ENCODE assay signal across 26 mouse cellular contexts in the genomic region with DNA sequence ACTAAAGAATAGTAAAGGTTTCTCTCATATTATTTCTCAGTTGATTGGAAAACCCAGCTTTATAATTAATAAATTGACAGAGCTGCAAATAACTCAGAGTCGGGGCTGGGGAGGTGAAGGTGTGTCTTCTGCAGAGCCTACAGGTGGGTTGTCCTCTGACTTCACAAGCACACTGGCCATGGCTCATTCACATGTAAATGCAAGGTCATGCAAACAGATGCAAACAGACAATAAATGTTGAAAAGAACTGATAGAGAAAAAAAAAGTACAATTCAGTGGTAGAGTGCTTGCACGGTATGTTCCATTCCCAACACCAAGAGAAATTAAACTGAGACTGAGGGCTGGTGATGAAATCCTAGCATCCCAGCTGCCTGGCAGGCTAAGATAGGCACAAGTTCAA. TPM values are rescaled to one million over a fixed set of nuclear protein-coding genes. Genes with fewer than 3 reads are reported as not detected.
DNase-seq lines count a peak whose midpoint lies in the region; ATAC-seq and TF ChIP-seq lines count a peak whose summit lies in the region.
"Had no signal": no experiment of that assay in that cellular context is flagged by ENCODE, and none has a peak within 500 bp of the region (broad histone marks: within the 10 kb centered on the region; RNA-seq: fewer than 3 reads in every experiment).

No protein-coding gene starts in this region.

- no peak overlapping the region for H3K4me3 ChIP-seq in liver, adult 2 months (ENCODE audit: insufficient read depth, low read depth, low read length)
- H3K4me3 ChIP-seq in liver, embryonic 12.5 days = no peak overlapping the region
- H3K4me3 ChIP-seq in ES-Bruce4 (ENCODE audit: low read depth, low read length) = peak overlapping the region; percentile 53
- H3K4me3 ChIP-seq: embryonic facial prominence, embryonic 12.5 days; embryonic facial prominence, embryonic 15.5 days; forebrain, embryonic 12.5 days; forebrain, embryonic 15.5 days; heart, adult 2 months; heart, embryonic 10.5 days; heart, embryonic 13.5 days; hindbrain, embryonic 12.5 days; hindbrain, embryonic 15.5 days had no signal

- H3K9me3 ChIP-seq in liver, embryonic 12.5 days (replicated peaks) = no peaks in the 10 kb centered on the region
- H3K9me3 ChIP-seq in ES-Bruce4 (replicated peaks; ENCODE audit: control insufficient read depth, insufficient read depth, low read length, poor library complexity, severe bottlenecking) = no peaks in the 10 kb centered on the region
- H3K9me3 ChIP-seq: embryonic facial prominence, embryonic 12.5 days; embryonic facial prominence, embryonic 15.5 days; forebrain, embryonic 12.5 days; forebrain, embryonic 15.5 days; heart, embryonic 10.5 days; heart, embryonic 13.5 days; hindbrain, embryonic 12.5 days; hindbrain, embryonic 15.5 days had no signal

- ATAC-seq in liver, embryonic 12.5 days = no peak
- ATAC-seq: forebrain, embryonic 15.5 days; intestine, postnatal 0 days had no signal

- TF ChIP-seq CTCF in liver, adult 2 months (IDR thresholded peaks at IDR 0.05; ENCODE audit: low read depth, low read length) = no peak
- TF ChIP-seq CTCF in ES-Bruce4 (IDR thresholded peaks at IDR 0.05; ENCODE audit: low read depth, low read length) = no peak

- peaks cover 12% of the 10 kb centered on the region for H3K79me2 ChIP-seq in liver, adult 2 months (ENCODE audit: control insufficient read depth, insufficient read depth, low read length)

- DNase-seq in liver, adult 2 months (ENCODE audit: extremely low read depth, low read depth, low spot score) = peak; percentile 87
- peak; percentile 76 for DNase-seq in R1 (ENCODE audit: low read depth, low spot score)
- no peak for DNase-seq in urinary bladder, postnatal 4 days (ENCODE audit: low spot score in 2 of 2)
- no peak for DNase-seq in urinary bladder, adult 2 months (ENCODE audit: low spot score)
- DNase-seq: adrenal gland, postnatal 10 days; adrenal gland, postnatal 36 days; B cell, adult 2 months; cerebellum, adult 18-20 months; cerebellum, adult 9-10 months; cerebellum, postnatal 14 days; gastrocnemius, postnatal 25 days; heart, adult 2 months; heart, postnatal 14 days had no signal

- TF ChIP-seq POLR2A in liver, adult 2 months (IDR thresholded peaks at IDR 0.05; ENCODE audit: extremely low read depth, insufficient read depth, low read length) = no peak
- TF ChIP-seq POLR2A in ES-Bruce4 (IDR thresholded peaks at IDR 0.05; ENCODE audit: insufficient read depth, low read length) = no peak

- no peaks in the 10 kb centered on the region for H3K27me3 ChIP-seq in liver, adult 2 months (ENCODE audit: control insufficient read depth, insufficient read depth, low read length)
- no peaks in the 10 kb centered on the region for H3K27me3 ChIP-seq in liver, embryonic 12.5 days (replicated peaks)
- H3K27me3 ChIP-seq in ES-Bruce4 (ENCODE audit: control insufficient read depth, insufficient read depth, low read length, poor library complexity, severe bottlenecking) = no peaks in the 10 kb centered on the region
- H3K27me3 ChIP-seq: embryonic facial prominence, embryonic 12.5 days; embryonic facial prominence, embryonic 15.5 days; forebrain, embryonic 12.5 days; forebrain, embryonic 15.5 days; heart, embryonic 13.5 days; hindbrain, embryonic 12.5 days; hindbrain, embryonic 15.5 days had no signal

- H3K4me1 ChIP-seq in liver, adult 2 months (ENCODE audit: control insufficient read depth, insufficient read depth, low read length) = peaks cover 25% of the 10 kb centered on the region
- peaks cover 17% of the 10 kb centered on the region for H3K4me1 ChIP-seq in liver, embryonic 12.5 days
- H3K4me1 ChIP-seq in ES-Bruce4 (ENCODE audit: control insufficient read depth, insufficient read depth, low read length) = no peaks in the 10 kb centered on the region

- peaks cover 23% of the 10 kb centered on the region for H3K36me3 ChIP-seq in liver, adult 2 months (ENCODE audit: control insufficient read depth, insufficient read depth, low read length)
- H3K36me3 ChIP-seq in liver, embryonic 12.5 days = peaks cover 34% of the 10 kb centered on the region
- peaks cover 40% of the 10 kb centered on the region for H3K36me3 ChIP-seq in ES-Bruce4 (ENCODE audit: control insufficient read depth, insufficient read depth, low read length, poor library complexity, severe bottlenecking)

- WGBS in liver, adult 2 months = 34% methylated on average over 2 of the region's 2 CpGs
- 74% methylated on average over 2 of the region's 2 CpGs for WGBS in liver, embryonic 12.5 days (ENCODE audit: insufficient replicate concordance)

- H3K27ac ChIP-seq in liver, adult 2 months (replicated peaks; ENCODE audit: insufficient read depth, low read depth, low read length) = 0 out of 2 replicates have a peak overlapping the region, but pooled peaks have one; percentile 37
- H3K27ac ChIP-seq in liver, embryonic 12.5 days = no peak overlapping the region
- peak overlapping the region; percentile 41 for H3K27ac ChIP-seq in ES-Bruce4 (ENCODE audit: insufficient read depth, low read length)
- H3K27ac ChIP-seq: embryonic facial prominence, embryonic 12.5 days; embryonic facial prominence, embryonic 15.5 days; forebrain, embryonic 12.5 days; forebrain, embryonic 15.5 days; heart, adult 2 months; heart, embryonic 10.5 days; heart, embryonic 13.5 days; hindbrain, embryonic 12.5 days; hindbrain, embryonic 15.5 days had no signal

- TF ChIP-seq EP300 in ES-Bruce4 (IDR thresholded peaks at IDR 0.05; ENCODE audit: insufficient read depth, low read depth, low read length) = peak; percentile 78; the same call in 1 of the 2 replicates

- H3K9ac ChIP-seq in liver, adult 2 months (ENCODE audit: low read depth, low read length) = no peak overlapping the region
- no peak overlapping the region for H3K9ac ChIP-seq in liver, embryonic 12.5 days
- H3K9ac ChIP-seq in ES-Bruce4 (ENCODE audit: low read depth, poor library complexity, severe bottlenecking) = peak overlapping the region; percentile 99; the same call in 1 of the 2 replicates
- H3K9ac ChIP-seq: embryonic facial prominence, embryonic 12.5 days; embryonic facial prominence, embryonic 15.5 days; forebrain, embryonic 12.5 days; forebrain, embryonic 15.5 days; heart, embryonic 13.5 days; hindbrain, embryonic 12.5 days; hindbrain, embryonic 15.5 days had no signal

- H3K4me2 ChIP-seq in liver, embryonic 12.5 days = no peak overlapping the region
- H3K4me2 ChIP-seq: embryonic facial prominence, embryonic 12.5 days; embryonic facial prominence, embryonic 15.5 days; forebrain, embryonic 12.5 days; forebrain, embryonic 15.5 days; heart, embryonic 13.5 days; hindbrain, embryonic 12.5 days; hindbrain, embryonic 15.5 days had no signal

RNA-seq across cellular contexts. Expression of gene Ei24, which starts 2.7 kb away (rescaled TPM):
- 142 and 144 TPM in 2 replicates for total RNA-seq in liver, adult 2 months (2014; rRNA removed)
- polyA plus RNA-seq in liver, adult 2 months (2012; rRNA removed) = 129 and 260 TPM in 2 replicates
- 41.9 and 42.7 TPM in 2 replicates for polyA plus RNA-seq in liver, embryonic 12.5 days (2016; fragmentation: Nextera tagmentation; extraction: Ambion mirVana)
- 159 and 165 TPM in 2 replicates for polyA plus RNA-seq in ES-Bruce4 (2011; ENCODE audit: insufficient read depth, insufficient read length, low read depth, missing spikeins)
- polyA plus RNA-seq in urinary bladder, adult 2 months (2012; rRNA removed) = 115 and 123 TPM in 2 replicates

RNA-seq across cellular contexts. Expression of gene Stt3a, which starts 27.0 kb away (rescaled TPM):
- 135 and 198 TPM in 2 replicates for total RNA-seq in liver, adult 2 months (2014; rRNA removed)
- 129 and 135 TPM in 2 replicates for polyA plus RNA-seq in liver, adult 2 months (2012; rRNA removed)
- 218 and 227 TPM in 2 replicates for polyA plus RNA-seq in liver, embryonic 12.5 days (2016; fragmentation: Nextera tagmentation; extraction: Ambion mirVana)
- 365 and 379 TPM in 2 replicates for polyA plus RNA-seq in ES-Bruce4 (2011; ENCODE audit: insufficient read depth, insufficient read length, low read depth, missing spikeins)
- polyA plus RNA-seq in urinary bladder, adult 2 months (2012; rRNA removed) = 161 and 169 TPM in 2 replicates

RNA-seq across cellular contexts. Expression of gene Fez1, which starts 27.2 kb away (rescaled TPM):
- total RNA-seq in liver, adult 2 months (2014; rRNA removed) = 0.13 and 0.65 TPM in 2 replicates
- polyA plus RNA-seq in liver, adult 2 months (2012; rRNA removed) = 0.12 TPM in 1 of 2 replicates, not detected in the other
- 0.82 and 0.99 TPM in 2 replicates for polyA plus RNA-seq in liver, embryonic 12.5 days (2016; fragmentation: Nextera tagmentation; extraction: Ambion mirVana)
- polyA plus RNA-seq in ES-Bruce4 (2011; ENCODE audit: insufficient read depth, insufficient read length, low read depth, missing spikeins) = 2.4 and 3.6 TPM in 2 replicates
- polyA plus RNA-seq in urinary bladder, adult 2 months (2012; rRNA removed) = 12.7 and 15.1 TPM in 2 replicates
- total RNA-seq: CH12.LX, MEL had no signal

Comparison
In these comparisons a context has a peak if more than half of its experiments do, and no peak if none do; other contexts are left out.
1. DNase-seq: peak in liver, adult 2 months (single experiment) and R1 (single experiment); none in urinary bladder, postnatal 4 days (0 of 2) and urinary bladder, adult 2 months (single experiment).